Mouse (Mus musculus) stomach, postnatal 0 days (tissue): ENCODE measurements around the gene Tmco1.
A peak's percentile ranks its signal among the peaks of the same experiment; 100 is the strongest.
"Not testable (repeated sequence)": the region's sequence is repeated elsewhere in the genome, so short reads cannot be mapped to it uniquely, and the experiment has no call there.

Experiments used
- CTCF ChIP-seq: IDR thresholded peaks from 2 replicates; pipeline ENCODE4 v1.5.1; 2016; ENCODE audit warnings: antibody characterized with exemption, low read depth, mild to moderate bottlenecking, moderate library complexity
- EP300 ChIP-seq: optimal IDR thresholded peaks from 2 replicates; pipeline ENCODE3; 2016; ENCODE audit warnings: antibody characterized with exemption

DNA sequence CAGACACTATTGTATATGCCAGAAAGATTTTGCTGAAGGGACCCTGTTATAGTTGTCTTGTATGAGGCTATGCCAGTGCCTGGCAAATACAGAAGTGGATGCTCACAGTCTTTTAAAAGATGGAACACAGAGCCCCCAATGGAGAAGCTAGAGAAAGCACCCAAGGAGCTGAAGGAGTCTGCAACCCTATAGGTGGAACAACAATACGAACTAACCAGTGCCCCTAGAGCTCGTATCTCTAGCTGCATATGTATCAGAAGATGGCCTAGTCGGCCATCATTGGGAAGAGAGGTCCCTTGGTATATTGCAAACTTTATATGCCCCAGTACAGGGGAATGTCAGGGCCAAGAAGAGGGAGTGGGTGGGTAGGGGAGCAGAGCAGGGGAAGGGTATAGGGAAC, 41.0 kb downstream of the Tmco1 start:
- 0 out of 2 replicates have a peak, but pooled peaks have one; percentile 10 for TF ChIP-seq CTCF
- TF ChIP-seq EP300 = not testable (repeated sequence)
